In the genomic region with DNA sequence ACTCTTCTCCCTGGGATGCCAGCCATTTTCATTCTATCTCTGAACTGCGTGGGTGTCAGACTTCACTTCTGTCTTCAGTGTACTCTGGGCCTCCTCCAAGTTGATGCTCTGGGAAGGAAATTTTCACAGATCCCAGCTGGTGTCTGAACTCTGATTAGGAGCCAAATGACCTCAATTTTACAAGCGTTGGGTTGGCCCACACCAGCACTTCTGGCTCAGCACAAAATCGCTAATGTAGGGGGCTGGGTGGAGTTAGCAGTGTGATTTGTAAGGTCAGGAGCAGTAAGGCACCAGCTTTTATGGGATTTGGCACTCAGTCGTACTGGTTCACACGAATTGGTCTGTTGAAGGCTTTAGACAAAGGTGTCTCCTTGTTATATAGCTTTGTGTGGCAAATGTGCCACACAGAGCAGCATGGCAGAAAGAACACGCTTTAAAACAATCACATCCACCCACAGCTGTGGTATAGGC, we compare ENCODE assay signal across 8 mouse cellular contexts.
DNase-seq lines count a peak whose midpoint lies in the region; ATAC-seq and TF ChIP-seq lines count a peak whose summit lies in the region.

No protein-coding gene starts in this region.

- DNase-seq in spleen, postnatal 36 days (ENCODE audit: low spot score in 2 of 2) = peak; percentile 1 to 8
- DNase-seq in spleen, adult 18-20 months = no peak
- DNase-seq in forelimb bud, embryonic 11.5 days (ENCODE audit: low read depth, low spot score) = peak; percentile 14
- DNase-seq in kidney, adult 11 months = peak; percentile 50
- peak; percentile 42 for DNase-seq in lung, postnatal 14 days
- no peak for DNase-seq in frontal cortex, postnatal 14 days (ENCODE audit: low spot score in 2 of 2)
- no peak for DNase-seq in layer of hippocampus, adult 2 months (ENCODE audit: low spot score in 2 of 2)

- no peak for ATAC-seq in monocyte, adult 5-6 weeks (replicated peaks; ENCODE audit: insufficient number of reproducible peaks, low FRiP score, low TSS enrichment, poor library complexity, severe bottlenecking)

- H3K27ac ChIP-seq in layer of hippocampus, adult 2 months = no peak overlapping the region

- no peak overlapping the region for H3K4me3 ChIP-seq in layer of hippocampus, adult 2 months

- TF ChIP-seq CTCF in layer of hippocampus, adult 2 months (conservative IDR thresholded peaks at IDR 0.05) = no peak

Comparison
In these comparisons a context has a peak if more than half of its experiments do, and no peak if none do; other contexts are left out.
1. DNase-seq: peak in spleen, postnatal 36 days (2 of 2), forelimb bud, embryonic 11.5 days (single experiment), kidney, adult 11 months (single experiment) and lung, postnatal 14 days (single experiment); none in spleen, adult 18-20 months (0 of 2), frontal cortex, postnatal 14 days (0 of 2) and layer of hippocampus, adult 2 months (0 of 2).